Mouse (Mus musculus) heart, postnatal 4 days (tissue): ENCODE measurements at regions not wholly inside any gene's neighbourhood (a gene's known extent, or its start where the extent isn't known, plus 50 kb on each side); places are given as distances from the start of the nearest gene placed in this dataset.
A peak's percentile ranks its signal among the peaks of the same experiment; 100 is the strongest.

Source experiments
- DNase-seq: peaks from one replicate; pipeline ENCODE4 v3.0.0; 2021

DNA sequence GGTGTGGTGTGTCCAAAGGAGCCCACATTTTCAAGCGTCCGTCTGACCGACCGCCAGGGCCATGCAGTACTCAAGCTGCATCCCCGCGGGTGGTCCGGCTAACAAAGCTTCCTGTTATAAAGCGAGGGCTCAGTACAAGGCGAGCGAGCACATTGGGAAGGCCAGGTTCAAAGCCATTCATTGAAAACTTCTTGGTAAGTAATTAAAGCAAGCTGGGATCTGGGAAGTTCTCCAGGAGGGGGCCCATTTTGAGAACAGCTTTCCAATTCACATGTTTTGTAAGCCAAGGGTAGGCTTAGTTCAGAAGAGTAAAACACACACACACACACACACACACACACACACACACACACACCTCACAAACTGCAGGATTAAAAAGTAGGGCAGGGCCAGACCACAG lies 57.3 kb upstream of the Prep start:
- no peak for DNase-seq

DNA sequence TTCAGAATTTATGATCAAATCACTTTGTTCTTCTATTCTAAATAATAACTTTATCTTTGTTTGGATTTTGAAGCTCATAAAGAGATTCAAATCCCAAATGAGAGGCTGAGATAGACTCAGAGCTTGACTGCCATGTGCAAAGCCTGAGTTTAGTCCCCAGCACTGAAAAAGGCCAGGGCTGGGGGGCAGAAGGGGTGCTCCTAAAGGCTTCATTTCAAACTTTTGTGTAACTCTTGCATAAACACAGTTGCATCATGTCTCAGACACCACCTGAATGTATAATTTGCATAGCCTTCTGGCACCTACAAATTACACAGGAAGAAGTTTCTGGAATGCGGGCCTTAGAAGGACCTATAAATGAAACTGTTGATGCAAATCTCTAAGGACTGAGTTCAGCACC lies 57.8 kb upstream of the Prep start:
- DNase-seq = no peak

DNA sequence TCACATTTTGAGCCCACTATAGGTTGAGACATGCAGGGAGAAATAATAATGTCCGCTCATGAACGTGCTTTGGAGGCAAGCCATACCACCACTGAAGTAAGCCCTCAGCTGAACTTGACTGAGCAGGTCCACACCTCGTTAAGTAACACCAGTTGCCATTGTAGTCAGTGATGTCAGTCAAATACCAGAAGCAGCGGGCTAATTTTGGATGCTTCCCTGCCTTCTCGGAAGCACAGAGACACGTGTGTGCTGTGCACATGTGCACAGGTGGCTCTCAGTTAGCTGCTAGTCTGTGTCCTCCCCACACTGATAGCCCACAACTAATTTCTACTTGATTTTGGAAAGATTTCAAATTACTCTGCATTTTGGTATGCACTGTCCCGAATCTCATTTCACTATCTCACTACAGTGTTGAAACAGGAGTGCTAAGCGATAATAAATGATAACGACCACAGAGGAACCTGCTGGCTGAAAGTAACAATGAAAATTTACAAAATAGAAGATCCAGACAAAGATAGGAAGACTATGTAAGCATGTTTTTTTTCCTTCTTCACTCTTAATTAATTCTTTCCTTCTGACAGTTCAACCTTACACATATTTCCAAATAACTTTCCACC lies 62.9 kb upstream of the Prep start:
- DNase-seq = peak; percentile 11

DNA sequence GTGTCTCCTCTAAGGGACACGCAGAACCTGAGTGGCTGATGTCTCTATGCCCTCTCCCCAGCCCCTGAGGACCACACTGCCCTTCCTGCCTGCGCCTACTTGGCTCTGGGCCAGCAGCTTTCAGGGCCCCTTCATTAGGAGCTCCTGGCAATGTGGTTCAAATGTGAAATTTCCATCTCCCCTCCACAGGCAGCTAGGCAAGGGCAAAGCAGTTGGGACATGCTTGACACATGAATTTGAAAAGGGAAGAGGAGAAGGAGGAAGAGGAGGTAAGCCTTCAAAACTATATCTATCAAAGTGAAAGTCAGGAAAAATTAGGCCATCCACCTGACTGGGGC lies 63.7 kb upstream of the Prep start:
- DNase-seq = peak; percentile 25

DNA sequence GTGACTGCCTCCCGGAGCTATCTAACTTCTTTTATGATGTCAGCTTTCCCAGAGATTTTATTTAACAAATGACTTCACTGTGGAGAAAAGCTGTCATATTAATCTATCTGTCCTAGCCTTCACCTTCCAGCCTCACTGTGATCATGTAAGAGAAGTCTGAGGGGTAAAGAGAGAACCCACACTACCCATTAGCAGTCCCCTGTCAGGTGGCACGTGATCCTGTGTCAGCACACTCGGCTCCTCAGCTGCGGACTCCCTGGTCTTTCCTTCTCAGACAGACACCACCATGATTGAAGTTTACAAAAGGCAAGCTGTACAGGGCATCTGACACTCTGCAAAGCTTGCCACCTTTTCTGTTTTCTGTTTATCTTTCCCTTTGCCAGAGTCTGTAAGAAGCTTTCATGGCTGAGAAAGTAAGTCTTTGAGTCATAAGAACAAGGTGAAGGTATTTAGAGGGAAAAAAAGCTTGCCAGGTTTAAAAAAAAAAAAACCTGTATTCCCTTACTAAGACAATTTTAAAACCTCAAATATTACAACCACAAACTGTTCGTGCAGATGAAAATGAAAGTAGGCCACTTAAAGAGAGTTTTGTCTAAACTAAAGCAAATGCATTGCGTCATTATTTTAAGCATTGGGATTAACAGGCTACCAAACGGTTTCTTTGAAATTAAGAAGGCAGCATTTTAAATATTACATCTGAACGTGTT lies 64.2 kb upstream of the Prep start:
- DNase-seq = peak; percentile 7

DNA sequence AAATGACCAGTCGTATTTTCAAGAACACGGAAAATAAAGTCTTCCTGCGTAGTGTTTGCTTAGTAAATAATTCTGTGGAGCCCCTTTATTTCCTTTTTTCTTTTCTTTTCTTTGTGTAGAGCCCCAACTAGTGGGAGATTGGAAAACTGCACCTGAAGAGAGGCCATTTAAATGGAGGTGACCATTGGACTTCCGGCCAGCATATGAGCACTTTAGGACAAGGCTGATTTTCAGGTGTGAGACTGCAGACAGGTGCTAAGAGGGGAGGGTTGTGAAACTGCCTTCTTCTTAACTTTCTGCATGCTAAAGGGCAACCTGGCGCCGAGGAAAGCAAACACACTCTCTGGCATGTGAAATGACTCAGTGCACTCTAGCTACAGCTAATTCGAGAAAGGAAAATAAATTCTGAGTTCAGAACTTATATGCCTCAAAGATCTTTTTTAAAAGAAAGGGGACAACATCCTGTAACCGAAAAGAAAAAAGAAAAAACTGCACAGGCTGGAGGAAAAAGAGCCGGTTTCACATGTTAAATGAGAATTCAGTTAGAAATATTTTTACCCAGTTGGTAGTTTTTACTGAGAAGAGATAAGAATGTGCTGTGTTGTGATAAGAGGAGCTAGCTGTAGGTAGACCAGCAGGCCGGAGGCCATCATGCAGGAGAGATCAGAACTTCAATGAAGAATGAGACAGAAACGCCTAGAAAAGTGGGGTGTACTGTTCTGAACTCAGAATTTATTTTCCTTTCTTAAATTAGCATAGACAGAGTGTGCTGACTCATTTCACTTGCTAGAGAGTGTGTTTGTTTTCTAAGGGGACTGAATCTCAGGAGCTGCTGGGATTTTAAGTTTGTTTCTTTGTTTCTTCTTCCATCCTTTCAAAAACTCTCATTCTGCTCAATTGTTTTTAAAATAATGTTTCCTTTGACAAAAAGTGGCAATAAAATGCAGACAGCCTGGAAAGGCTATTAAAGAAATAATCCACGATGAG lies 65.8 kb upstream of the Prep start:
- peak; percentile 74 for DNase-seq

DNA sequence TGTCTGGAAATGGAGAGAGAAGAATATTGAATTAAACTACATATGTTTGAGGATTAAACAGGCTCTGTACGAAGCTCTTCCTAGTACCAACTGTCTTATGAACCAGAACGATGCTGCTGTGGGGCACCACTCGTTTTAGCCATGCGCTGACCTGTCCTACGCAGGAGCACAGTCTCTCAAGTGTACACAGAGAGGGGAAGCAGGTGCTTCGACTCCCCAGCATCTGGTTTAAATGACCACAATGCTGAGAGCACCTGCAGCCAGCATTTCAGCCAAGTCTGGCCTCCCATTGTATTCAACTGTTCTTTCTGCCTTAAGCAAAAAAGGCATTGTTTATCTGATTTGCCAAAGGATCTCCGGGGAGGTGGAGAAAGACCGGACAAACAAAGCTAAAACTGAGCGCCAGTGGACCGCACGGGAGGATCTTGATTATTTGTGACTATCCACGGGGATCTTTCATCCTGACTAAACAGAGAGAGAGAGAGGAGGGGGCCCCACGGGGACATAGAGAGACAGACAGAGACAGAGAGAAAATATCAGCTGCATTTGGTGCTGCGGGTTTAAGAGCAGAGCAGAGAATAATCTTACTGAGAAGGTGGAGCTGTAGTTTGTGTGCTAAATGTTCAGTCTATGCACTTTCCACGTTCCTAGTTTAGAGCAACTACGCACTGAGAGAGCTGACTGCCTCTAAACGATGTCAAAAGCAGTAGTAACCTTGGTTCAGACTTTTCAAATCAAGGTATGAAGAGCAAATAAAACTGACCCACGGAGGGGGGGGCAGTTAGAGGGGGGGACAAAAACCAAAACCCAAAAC lies 66.8 kb upstream of the Prep start:
- no peak for DNase-seq

DNA sequence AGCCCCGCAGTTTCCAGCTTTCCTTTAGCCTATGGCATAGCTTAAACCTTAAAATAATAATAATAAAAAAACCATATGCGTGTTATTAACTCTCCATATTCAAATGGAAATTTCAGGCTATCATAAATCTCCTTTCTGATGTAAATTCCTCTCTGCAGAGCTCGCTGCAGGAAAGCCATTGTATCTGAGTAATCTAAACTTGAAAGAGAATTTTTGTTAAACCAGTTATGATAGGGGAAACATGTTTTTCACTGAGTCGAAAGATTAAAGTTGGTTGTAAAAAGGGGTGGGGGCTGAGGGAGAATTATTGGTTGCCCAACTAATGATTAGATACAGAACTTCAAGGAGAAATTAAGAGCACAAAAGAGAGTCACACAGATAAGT lies 69.1 kb upstream of the Prep start:
- no peak for DNase-seq

DNA sequence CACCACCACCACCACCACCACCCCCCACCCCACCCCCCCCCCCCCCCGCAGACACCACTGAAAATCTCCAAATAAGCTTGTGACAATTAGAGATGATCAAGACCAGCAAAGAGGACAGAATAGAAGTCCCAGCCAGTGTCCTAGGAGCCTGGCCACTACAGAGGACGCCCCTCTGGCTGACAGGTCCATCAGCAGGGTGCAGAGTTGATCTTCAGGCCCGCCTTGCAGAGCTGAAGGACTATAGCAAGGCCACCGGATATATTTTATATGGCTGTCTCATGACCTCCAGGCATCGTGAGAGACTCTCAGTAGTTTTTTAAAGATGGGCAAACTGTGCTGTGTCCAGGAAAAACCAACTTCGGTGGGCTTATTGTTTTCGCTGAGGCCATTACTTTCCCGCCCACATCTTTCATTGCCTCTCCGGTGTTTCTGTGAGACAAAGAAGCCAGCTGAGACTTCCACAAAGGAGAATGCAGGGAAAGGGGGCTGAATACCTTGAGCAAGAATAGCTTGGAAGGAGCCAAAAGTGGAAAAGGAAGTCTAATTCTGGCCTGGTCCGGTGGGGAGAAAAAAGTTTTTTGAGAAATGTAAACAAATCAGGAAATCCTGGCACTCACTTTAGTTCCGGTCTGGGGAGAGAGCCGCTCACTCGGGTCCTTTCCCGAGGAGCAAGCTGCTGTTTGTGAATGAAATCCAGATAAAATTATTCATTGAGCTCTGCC lies 69.7 kb upstream of the Prep start:
- DNase-seq = peak; percentile 44

DNA sequence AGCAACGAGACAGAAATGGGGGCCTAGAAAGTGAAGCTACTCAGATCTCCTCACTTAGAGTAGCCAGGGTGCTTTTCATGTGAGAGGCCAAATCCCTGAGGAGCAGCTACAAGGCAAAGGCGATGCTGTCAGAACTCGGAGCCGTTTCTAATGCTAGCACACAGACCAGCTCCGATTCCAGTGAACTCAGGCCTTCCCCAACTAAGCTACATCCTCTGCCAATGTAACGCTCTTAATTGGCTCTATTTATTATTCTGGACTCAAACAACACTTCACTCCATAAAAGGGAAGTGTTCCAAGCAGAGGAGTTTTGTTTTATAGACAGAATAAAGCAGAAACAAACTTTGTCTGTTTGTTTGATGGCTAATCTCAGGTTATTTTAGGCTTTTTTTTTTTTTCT lies 71.2 kb upstream of the Prep start:
- DNase-seq = no peak

DNA sequence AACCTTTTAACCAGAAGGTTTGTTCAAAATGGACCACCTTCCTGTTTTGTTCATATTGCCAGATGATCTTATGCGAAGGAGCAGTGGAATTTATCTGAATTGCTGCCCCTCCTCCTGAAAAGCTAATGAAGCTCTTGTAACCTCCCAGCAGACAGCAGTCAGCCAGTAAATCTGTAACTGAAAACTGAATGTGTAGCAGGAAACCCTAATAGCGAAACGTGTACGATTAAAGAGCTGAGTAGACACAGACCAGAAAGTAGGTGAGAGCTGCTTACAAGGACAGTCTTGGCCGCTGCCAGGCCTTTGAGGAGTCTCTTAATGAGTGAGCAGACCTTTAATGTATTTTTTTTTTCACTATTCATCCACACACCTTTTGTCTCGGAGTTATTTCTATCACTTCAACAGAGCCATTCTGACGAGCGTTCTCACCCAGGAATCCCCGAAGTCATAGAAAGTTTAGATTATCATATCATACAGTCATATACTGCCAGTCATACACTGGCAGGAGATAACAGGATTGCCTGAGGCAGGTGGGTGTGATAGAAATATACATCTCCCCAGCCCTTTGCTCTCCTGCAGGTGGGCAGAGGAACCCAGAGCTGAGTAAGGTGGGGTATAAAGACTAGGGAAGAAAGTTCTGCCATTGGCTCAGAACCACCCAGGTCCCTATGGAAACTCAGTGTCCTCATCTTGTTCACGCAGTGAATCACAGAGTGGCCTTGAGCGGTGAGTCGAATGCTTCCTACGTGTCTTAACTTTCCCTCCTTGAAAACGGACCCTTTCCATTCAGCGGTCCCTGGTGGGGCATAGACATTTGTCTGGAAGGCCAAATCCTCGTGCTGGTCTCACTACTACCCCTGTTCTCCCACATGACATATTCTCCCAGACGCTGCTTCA lies 72.4 kb upstream of the Prep start:
- DNase-seq = no peak

DNA sequence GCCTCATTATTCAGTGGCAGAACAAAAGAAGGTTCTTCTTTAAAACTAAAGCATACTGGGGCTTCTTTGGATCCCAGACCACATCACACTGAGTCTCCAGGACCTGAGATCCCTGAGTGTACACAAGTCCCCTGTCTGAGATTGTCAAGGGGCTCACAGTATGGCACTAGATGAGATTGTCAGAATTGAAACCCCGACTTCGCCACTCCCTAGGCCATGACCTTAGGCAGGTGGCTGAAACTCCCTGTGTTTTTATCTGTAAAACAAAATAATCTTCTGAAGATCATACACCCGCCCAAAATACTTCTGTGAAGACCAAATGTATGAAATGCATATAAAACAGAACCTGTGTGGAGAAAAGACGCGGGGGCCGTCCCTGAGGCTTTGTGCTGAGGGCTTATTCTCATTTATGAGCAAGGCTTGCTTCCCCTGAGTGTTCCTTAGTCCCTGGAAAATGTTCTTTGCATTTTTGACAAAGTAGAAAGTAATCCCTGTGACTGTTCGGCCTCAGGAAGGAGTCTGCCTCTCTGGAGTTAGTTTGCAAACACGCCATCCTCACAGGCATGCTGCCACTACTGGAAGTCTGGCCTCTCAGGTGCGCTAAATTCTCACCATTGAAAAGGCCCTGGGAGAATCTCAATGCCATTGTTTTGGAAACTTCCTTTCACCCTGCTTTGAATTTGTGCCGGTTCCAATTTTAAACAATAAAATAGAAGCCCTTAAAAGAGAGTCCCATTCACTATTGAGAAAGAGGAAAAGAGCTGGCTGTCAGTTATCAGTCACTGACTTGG lies 73.3 kb upstream of the Prep start:
- DNase-seq = no peak

DNA sequence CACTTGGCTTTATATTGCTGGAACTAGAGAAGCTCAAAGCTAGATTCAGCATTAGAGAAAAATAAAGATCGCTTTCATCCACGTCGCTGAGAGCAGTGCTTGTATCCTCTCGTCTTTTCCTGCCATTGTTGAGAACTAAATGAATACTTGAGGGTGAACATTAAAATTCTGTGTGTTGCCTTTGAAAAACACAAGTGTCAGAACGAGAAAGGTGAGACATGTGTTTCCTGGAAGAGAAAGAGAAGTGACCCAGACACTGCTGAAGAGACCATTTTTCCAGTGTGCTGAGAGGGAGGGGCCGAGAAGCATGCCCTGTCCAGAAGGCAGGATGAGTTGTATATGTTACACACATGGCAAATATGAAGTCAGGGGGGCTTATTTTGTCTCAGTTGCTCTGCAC lies 77.5 kb upstream of the Prep start:
- no peak for DNase-seq

DNA sequence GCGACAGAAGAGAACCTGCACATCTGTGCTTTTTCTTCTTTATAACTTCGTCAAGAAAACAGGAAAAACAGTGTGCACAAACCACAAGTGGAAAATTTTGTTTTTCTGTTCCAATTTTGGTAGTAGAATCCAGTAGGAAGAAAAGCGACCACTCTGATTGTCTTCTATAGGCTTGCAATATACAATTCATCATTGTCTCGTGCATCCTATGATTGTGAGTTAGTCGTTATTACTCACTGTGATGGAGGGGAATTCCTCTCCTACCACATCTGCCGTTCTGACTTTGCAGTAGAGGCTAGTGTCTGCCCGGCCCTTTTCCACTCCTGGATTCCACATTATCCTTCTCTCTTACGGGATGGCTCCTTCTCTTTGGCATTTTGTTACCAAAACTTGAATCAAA lies 78.2 kb upstream of the Prep start:
- no peak for DNase-seq

DNA sequence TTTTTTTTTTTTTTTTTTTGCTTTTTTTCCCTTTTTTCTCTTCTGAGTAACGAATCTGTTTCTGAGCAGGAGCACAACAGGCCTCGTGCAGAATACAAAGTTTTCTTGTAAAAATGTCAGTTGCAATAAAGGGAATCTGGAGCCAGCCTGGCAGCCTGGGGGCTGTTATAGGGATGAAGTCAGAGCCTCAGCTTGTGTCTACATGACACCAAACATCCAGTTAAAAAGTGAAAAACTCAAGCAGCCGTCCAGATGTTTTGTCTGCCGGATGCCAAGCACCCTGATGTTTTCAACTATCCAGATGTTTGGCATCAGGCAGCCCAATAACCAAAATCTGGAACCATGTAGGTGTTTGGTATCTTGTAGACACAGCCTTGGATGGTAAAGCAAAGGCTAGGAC lies 79.4 kb upstream of the Prep start:
- DNase-seq = no peak

DNA sequence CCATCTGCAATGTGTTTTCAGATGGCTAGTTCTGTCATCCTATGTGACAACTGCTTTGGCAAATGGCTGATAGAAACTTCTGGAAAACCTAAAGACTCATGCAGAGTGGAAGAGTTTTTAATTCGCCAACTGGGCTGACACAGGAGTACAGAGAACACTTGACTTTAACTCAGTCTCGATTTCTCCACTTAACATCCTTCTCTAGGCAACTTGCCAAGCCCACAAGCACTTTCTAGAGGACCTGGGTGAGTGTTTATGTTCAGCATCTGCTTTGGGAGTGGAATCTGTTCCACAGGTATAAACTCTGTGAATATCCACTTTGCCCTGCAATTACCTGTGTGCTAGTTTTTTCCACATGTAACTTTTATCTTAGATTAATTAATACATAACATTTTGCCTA lies 85.1 kb upstream of the Prep start:
- no peak for DNase-seq

DNA sequence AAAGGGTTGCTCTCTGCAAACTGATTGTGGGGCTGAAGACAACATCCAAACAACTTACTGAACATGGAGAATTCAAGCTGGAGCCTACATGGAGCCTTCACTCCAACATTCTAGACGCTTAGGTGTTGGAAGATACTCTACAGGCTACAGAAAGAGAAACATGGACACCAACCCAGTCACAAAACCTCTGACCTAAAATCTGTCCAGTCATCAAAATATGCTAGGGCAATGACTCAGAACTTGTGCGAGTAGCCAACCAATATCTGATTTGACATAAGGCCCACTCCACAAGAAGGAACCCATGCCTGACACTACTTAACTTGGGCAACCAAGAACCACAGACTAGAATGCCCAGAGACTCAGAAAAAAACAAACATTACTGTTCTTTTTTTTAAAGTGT lies 90.2 kb upstream of the Prep start:
- DNase-seq = no peak

DNA sequence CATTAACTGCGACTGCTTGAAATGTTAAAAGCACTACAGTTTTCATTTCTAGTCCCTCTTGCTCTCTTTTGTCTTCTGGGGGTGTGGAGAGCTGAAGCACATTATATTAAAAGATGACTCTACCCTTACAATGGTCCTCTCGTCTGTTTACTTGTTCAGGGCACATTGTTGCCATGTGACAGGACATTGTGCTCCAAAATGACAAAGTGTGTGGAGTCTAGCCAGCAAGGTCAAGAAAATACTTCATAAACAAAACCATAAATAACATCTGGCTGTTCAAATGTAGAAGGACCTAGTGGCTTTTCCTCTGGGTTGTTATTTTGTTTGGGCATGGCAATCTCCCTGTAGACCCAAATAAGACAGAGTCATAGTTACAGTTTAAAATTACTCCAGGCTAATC lies 95.1 kb upstream of the Prep start:
- DNase-seq = no peak

DNA sequence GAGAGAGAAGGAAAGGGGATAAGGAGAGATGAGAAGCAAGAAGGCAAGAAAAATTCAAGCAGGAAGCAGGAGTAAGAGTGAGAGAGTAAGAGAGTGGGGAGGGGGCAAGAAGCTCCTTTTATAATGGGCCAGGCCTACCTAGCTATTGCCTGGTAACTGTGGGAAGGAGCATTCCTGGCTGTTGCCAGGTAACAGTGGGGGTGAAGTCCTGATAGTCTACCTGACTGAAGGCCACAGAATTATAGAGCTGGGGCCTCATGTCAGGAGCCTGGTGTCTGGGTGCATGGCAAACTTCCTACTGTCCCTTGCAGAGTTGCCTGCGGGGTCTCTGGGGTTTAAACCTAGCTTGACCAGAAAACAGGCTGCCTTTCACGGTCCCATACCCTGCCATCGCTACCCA lies 107.0 kb upstream of the Prep start:
- no peak for DNase-seq

DNA sequence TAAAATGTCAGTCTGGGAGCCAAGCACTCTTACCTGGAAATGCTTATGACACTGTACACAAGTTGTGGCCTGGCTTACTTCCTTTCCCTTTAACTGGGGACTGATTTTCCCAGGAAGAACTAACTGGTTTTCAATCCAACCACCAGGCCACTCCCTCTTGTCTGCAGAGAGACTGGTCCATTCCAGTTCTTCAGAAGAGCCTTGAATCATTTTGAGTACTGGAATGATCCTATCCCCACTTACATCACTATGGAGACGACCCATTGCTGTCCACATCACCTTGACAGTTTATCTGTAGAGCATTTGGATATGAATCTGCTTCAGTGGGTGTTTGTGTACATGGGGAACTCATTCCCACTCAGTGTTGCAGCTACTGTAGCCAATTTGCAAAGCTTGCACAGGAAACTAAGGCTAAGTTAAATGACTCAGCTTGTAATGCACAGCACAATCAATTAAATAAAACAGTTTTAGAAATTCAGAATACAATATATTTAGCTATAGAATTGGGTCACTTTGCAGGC lies 121.7 kb upstream of the Prep start:
- no peak for DNase-seq
